Mouse (Mus musculus): ENCODE results near the gene Bex4. TPM values are rescaled to one million over a fixed set of nuclear protein-coding genes. Genes with fewer than 3 reads are reported as not detected.

Bex4 gene
- polyA plus RNA-seq, 1 experiment from 2014 or later, result 71.4 TPM

Small RNA genes within 50 kb of the gene (microRNA-seq; reads per million reads assigned to microRNA genes)
- not detected for gene Mir6383

Other genes starting within 250 kb of the Bex4 start
- gene Arxes2, start 145.2 kb upstream of the Bex4 start, polyA plus RNA-seq (2016; fragmentation: Nextera tagmentation; extraction: Ambion mirVana), result 144 and 146 TPM in 2 replicates
- 55.4 and 61.5 TPM in 2 replicates for gene Arxes1, start 105.6 kb upstream of the Bex4 start, polyA plus RNA-seq (2016; fragmentation: Nextera tagmentation; extraction: Ambion mirVana)
- gene Bex2, start 70.8 kb upstream of the Bex4 start, polyA plus RNA-seq (2016; fragmentation: Nextera tagmentation; extraction: Ambion mirVana), result 351 and 371 TPM in 2 replicates
- gene Nxf3, start 53.7 kb upstream of the Bex4 start, polyA plus RNA-seq (2016; fragmentation: Nextera tagmentation; extraction: Ambion mirVana), result not detected in 2 replicates
- 168 and 189 TPM in 2 replicates for gene Tceal8, start 33.3 kb downstream of the Bex4 start, polyA plus RNA-seq (2016; fragmentation: Nextera tagmentation; extraction: Ambion mirVana)
- 13.9 and 16.1 TPM in 2 replicates for gene Tceal5, start 64.9 kb downstream of the Bex4 start, polyA plus RNA-seq (2016; fragmentation: Nextera tagmentation; extraction: Ambion mirVana)
- 2.1 and 7.2 TPM in 2 replicates for gene Tceal7, start 75.8 kb downstream of the Bex4 start, polyA plus RNA-seq (2016; fragmentation: Nextera tagmentation; extraction: Ambion mirVana)
- 100 TPM in 2 replicates for gene Bex1, start 76.5 kb downstream of the Bex4 start, polyA plus RNA-seq (2016; fragmentation: Nextera tagmentation; extraction: Ambion mirVana)
- gene Tceal9, start 106.1 kb downstream of the Bex4 start, polyA plus RNA-seq (2016; fragmentation: Nextera tagmentation; extraction: Ambion mirVana), result 411 and 443 TPM in 2 replicates
- 656 and 680 TPM in 2 replicates for gene Bex3, start 131.3 kb downstream of the Bex4 start, polyA plus RNA-seq (2016; fragmentation: Nextera tagmentation; extraction: Ambion mirVana)

All from hindbrain, embryonic 12.5 days (tissue).